Mouse (Mus musculus) heart, adult 2 months (tissue): ENCODE results near the gene Cdca7.

ENCODE experiments used
- CTCF ChIP-seq: fragments of 200-600 bp; IDR thresholded peaks from 2 replicates; pipeline ENCODE4 v1.8.1; 2022; ENCODE audit warnings: antibody characterized with exemption, mild to moderate bottlenecking, moderate library complexity
- EP300 ChIP-seq: fragments of 200-500 bp; IDR thresholded peaks from 2 replicates; pipeline ENCODE4 v1.6.1; 2011; ENCODE audit warnings: low read depth, low read length, control low read depth; ENCODE audit not compliant: insufficient read depth
- POLR2A ChIP-seq: fragments of 200-500 bp; IDR thresholded peaks from 2 replicates; pipeline ENCODE4 v1.6.1; 2011; ENCODE audit warnings: mild to moderate bottlenecking, low read depth, low read length, control low read depth; ENCODE audit not compliant: insufficient read depth

GRCm38 (mm10) chr2:72491650-72492049 is 15.7 kb downstream of the Cdca7 start:
- TF ChIP-seq POLR2A (no peak), CTCF (no peak), EP300 (no peak)
